Mouse (Mus musculus) forebrain, embryonic 15.5 days (tissue): ENCODE data around the gene Vwa8. TPM values are rescaled to one million over a fixed set of nuclear protein-coding genes. Genes with fewer than 3 reads are reported as not detected.

ENCODE experiments used
- ATAC-seq: fragments of 200-750 bp; cut with Nextera tagmentation; replicated peaks from 2 replicates; pipeline ENCODE4 v1.8.0; 2017; ENCODE audit warnings: mild to moderate bottlenecking, moderate TSS enrichment, moderate library complexity
- H3K27ac ChIP-seq: fragments of 300-500 bp; sonication (generic); replicated peaks from 2 replicates; pipeline ENCODE4 v1.5.1; 2015; ENCODE audit warnings: mild to moderate bottlenecking, inconsistent platforms
- H3K27me3 ChIP-seq: fragments of 300-500 bp; sonication (generic); 2 replicates; pipeline ENCODE4 v1.6.1; 2015; ENCODE audit warnings: inconsistent platforms
- H3K36me3 ChIP-seq: fragments of 300-500 bp; sonication (generic); 2 replicates; pipeline ENCODE4 v1.6.1; 2015; ENCODE audit warnings: mild to moderate bottlenecking, inconsistent platforms
- H3K4me1 ChIP-seq: fragments of 300-500 bp; sonication (generic); 2 replicates; pipeline ENCODE4 v1.6.1; 2015; ENCODE audit warnings: inconsistent platforms
- H3K4me2 ChIP-seq: fragments of 300-500 bp; sonication (generic); replicated peaks from 2 replicates; pipeline ENCODE4 v1.6.1; 2015; ENCODE audit warnings: mild to moderate bottlenecking, inconsistent platforms
- H3K4me3 ChIP-seq: fragments of 300-500 bp; sonication (generic); 2 replicates; pipeline ENCODE4 v1.5.1; 2015; ENCODE audit warnings: mild to moderate bottlenecking, inconsistent platforms
- H3K9ac ChIP-seq: fragments of 300-500 bp; sonication (generic); replicated peaks from 2 replicates; pipeline ENCODE4 v1.6.1; 2015; ENCODE audit warnings: mild to moderate bottlenecking, inconsistent platforms
- H3K9me3 ChIP-seq: fragments of 300-500 bp; sonication (generic); 2 replicates; pipeline ENCODE4 v1.6.1; 2016; ENCODE audit warnings: inconsistent platforms
- WGBS: fragments of 180-500 bp; shearing (Covaris S2); methylation state at CpG from one replicate; pipeline ENCODE4 v1.1.7; 2015; ENCODE audit warnings: mixed read lengths; 5-methylcytosine and 5-hydroxymethylcytosine counted together
- polyA plus RNA-seq: library from polyadenylated mRNA; unstranded; fragments of >200 nt; fragmentation: Nextera tagmentation; extraction: Ambion mirVana; gene quantifications from 2 replicates; pipeline ENCODE4 v1.2.1, GENCODE M21; 2015

The Vwa8 gene
- polyA plus RNA-seq, 1 experiment from 2014 or later = 5.1 TPM

DNA sequence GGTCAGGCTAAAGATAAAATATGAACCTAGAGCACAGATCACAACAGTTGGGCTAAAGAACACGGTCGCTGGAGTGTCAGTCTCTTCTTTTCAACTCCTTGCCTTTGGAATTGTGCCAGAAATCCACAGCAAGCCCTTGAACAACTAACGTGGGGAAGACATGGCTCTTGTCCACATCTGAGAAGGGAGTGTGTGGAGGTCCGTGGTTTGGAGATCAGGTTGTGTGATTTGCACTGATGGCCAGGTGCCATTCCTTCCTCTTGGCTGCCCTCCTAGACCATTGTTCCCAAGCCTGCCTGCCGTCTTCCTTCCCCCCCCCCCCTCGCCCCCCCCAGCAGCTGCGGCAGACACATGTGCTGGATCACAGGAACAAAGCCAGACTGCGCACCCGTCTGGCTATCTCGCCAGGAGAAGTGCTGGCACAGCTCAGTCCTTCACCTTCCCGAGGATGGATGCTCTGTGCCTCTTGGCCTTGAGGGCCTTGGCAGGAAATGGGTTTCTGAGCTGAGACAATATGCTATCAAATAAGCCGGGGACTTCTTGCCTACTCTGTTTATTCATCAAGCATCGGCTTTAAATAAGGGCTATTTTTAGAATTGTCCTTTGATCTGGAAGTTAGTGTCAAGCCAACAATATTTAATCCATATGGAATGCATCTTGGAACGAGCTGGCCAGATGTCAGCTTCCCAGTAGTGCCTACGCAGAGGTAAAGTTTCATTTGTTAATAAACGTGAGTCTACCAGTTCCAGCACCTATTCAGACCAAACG lies 308.8 kb downstream of the Vwa8 start:
- peak; percentile 38; the same call in 1 of the 2 replicates for ATAC-seq

DNA sequence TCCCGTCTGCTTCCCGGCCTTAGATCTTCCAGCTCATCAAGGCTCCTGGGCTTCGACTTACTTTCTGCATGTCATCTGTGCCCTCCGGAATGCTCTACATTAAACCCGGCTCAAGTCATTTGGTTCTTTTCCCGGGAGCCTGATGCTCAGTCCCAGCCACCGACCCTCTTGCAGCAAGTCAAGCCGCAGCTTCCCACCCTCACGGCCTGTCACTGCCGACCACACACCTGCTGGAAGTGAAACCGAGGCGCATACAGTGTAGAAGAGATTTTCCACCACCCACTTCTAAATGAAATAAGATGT lies 309.3 kb downstream of the Vwa8 start:
- Histone ChIP-seq H3K9me3 (no peaks in the 10 kb centered on the region), H3K4me2 (no peak overlapping the region), H3K4me3 (no peak overlapping the region), H3K4me1 (peaks cover 35% of the 10 kb centered on the region), H3K27me3 (no peaks in the 10 kb centered on the region), H3K9ac (no peak overlapping the region), H3K36me3 (no peaks in the 10 kb centered on the region), H3K27ac (peak overlapping the region; percentile 70)
- no peak for ATAC-seq
- WGBS = 81% methylated on average over 12 of the region's 12 CpGs

More for the DNA sequence above, 308.8 kb downstream of the Vwa8 start:
- no peaks in the 10 kb centered on the region for H3K27me3 ChIP-seq
- H3K4me1 ChIP-seq = peaks cover 35% of the 10 kb centered on the region
- H3K9ac ChIP-seq = no peak overlapping the region
- WGBS = 33% methylated on average over 15 of the region's 17 CpGs
- no peak overlapping the region for H3K4me2 ChIP-seq
- H3K9me3 ChIP-seq = no peaks in the 10 kb centered on the region
- no peak overlapping the region for H3K4me3 ChIP-seq
- H3K36me3 ChIP-seq = no peaks in the 10 kb centered on the region
- H3K27ac ChIP-seq = peak overlapping the region; percentile 70

DNA sequence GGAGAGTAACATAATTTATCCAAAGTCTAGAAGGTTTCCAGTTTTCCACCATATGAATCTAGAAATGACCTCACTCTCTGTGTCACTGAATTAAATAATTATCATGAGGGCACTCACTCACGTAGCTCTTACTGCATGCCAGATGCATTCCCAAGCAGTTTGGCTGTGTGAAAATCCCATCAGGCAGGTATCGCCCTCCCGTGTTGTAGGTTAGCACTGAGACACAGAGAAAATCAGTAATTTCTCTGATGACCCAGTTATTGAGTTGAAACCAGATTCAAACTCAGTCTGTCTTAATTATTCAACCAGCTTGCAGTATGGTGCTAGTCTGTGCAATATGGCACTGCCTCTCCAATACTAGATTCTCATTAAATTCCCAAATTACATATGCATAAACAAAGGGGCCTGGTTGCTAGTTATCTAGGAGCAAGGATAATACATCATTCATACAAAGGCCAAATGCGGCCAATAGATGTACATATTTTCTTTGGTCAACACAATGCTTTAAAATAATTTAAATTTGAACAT lies 309.9 kb downstream of the Vwa8 start:
- peak; percentile 55 for ATAC-seq
- Histone ChIP-seq H3K27me3 (no peaks in the 10 kb centered on the region), H3K9ac (no peak overlapping the region), H3K4me2 (no peak overlapping the region), H3K36me3 (no peaks in the 10 kb centered on the region), H3K4me1 (peaks cover 35% of the 10 kb centered on the region), H3K4me3 (no peak overlapping the region), H3K27ac (peak overlapping the region; percentile 70), H3K9me3 (no peaks in the 10 kb centered on the region)
- 68% methylated on average over 4 of the region's 4 CpGs for WGBS

DNA sequence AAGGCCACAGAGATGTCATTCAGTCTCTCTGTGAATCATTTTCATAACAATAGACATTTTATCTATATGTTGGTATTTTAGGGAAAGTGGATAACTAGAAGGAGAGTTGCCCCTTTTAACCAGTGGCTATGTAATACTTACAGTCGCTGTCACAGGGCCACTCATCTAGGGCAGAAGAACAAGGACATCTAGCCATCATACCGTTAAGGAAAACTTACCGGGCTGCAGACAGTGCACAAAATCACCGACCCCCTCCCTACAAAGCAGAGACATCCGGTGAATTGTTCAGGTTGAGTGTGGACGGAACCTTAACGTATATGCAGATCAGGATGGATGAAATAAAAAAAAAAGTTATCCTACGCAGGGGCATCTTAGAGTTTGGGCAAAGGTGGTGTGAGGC lies 310.6 kb downstream of the Vwa8 start:
- WGBS = 88% methylated on average over 8 of the region's 8 CpGs

DNA sequence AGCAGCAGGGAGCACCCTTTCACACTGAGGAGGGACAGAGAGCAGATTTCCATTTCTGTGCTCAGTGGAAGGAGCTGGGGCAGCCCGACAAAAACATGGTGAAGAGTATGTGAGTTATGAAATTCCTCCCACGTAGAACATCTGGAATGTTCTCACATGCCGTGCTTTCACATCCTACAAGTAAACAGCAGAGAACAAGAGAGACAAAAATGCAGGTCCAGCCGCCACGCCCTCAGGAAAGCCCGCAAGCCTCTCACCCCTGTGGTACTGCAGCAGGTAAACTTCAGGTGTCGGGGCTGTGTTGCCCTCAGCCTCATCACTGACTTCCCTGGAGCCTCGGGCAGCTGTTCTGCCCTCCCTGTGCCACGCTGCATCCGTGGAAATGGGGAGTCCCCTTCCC lies 311.6 kb downstream of the Vwa8 start:
- no peak overlapping the region for H3K9ac ChIP-seq
- no peak overlapping the region for H3K27ac ChIP-seq
- H3K4me2 ChIP-seq = no peak overlapping the region
- H3K36me3 ChIP-seq = no peaks in the 10 kb centered on the region
- H3K4me3 ChIP-seq = no peak overlapping the region
- ATAC-seq = no peak
- 85% methylated on average over 10 of the region's 10 CpGs for WGBS
- H3K9me3 ChIP-seq = no peaks in the 10 kb centered on the region
- peaks cover 25% of the 10 kb centered on the region for H3K4me1 ChIP-seq
- no peaks in the 10 kb centered on the region for H3K27me3 ChIP-seq

More for the DNA sequence above, 310.6 kb downstream of the Vwa8 start:
- H3K9me3 ChIP-seq = no peaks in the 10 kb centered on the region
- H3K27ac ChIP-seq = no peak overlapping the region
- ATAC-seq = no peak
- no peaks in the 10 kb centered on the region for H3K36me3 ChIP-seq
- no peak overlapping the region for H3K4me3 ChIP-seq
- no peak overlapping the region for H3K4me2 ChIP-seq
- H3K4me1 ChIP-seq = peaks cover 34% of the 10 kb centered on the region
- no peak overlapping the region for H3K9ac ChIP-seq
- H3K27me3 ChIP-seq = no peaks in the 10 kb centered on the region

DNA sequence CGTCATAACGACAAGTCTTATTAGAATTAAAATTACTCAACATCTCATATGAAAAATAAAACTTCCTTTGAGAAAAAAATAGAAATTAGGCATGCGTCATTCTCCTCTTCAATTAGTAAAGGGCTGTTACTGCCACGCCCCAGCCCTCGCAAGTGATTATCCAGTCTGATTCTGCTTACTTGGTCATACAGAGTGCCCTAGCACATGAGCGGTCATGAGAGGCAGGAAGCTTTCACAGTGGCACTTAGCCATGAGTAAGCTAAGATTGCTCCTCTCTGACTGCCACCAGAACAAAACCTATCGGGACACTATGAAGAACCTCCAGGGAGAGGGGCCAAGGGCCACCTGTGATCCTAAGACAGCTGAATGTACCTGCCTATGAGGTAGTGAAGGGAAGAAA lies 312.1 kb downstream of the Vwa8 start:
- Histone ChIP-seq H3K27ac (no peak overlapping the region), H3K4me2 (no peak overlapping the region), H3K9me3 (no peaks in the 10 kb centered on the region), H3K4me3 (no peak overlapping the region), H3K4me1 (peaks cover 25% of the 10 kb centered on the region), H3K27me3 (no peaks in the 10 kb centered on the region), H3K36me3 (no peaks in the 10 kb centered on the region), H3K9ac (no peak overlapping the region)
- no peak for ATAC-seq
- 88% methylated on average over 7 of the region's 7 CpGs for WGBS

DNA sequence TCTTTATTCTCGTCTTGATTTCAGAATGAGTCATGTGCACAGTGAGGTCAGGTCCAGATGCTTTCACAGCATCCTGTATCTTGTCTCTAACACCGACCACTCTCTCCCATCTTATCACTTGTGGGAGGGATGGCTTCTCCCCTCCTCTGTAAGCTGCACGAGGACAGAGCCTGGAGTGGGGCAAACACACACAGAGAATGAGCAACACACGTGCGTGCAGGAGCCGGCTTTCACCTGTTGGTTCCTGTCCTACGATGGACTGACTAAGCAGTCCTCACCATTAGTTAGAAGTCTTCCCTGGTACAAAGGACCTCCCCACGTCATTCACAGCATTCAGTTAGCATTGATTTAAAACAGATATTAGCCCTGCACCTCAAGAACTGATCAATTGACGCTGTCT lies 312.9 kb downstream of the Vwa8 start:
- Histone ChIP-seq H3K27ac (no peak overlapping the region), H3K4me1 (peaks cover 25% of the 10 kb centered on the region), H3K9me3 (no peaks in the 10 kb centered on the region), H3K4me2 (no peak overlapping the region), H3K4me3 (no peak overlapping the region), H3K36me3 (no peaks in the 10 kb centered on the region), H3K9ac (no peak overlapping the region), H3K27me3 (no peaks in the 10 kb centered on the region)
- 88% methylated on average over 9 of the region's 9 CpGs for WGBS
- no peak for ATAC-seq

DNA sequence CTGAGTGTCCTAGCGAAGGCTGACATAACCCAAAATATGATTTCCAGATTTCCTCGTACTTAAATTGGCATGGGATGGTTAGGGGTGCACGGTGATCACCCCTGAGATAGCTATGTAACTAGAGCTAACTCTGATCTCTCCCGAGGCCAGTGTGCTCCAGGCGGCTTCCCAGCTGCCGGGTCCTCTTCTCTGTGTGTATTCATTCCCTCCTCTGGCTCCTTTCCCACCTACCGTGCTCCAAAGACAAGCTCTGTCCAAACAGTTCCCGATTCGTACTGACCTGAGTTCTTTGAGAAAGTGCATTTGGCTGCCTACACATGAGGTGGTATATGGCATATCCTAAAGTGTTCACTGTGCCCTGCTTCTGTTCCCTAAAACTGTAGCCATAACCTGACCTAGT lies 313.8 kb downstream of the Vwa8 start:
- Histone ChIP-seq H3K9ac (no peak overlapping the region), H3K36me3 (no peaks in the 10 kb centered on the region), H3K27ac (no peak overlapping the region), H3K27me3 (no peaks in the 10 kb centered on the region), H3K4me1 (peaks cover 16% of the 10 kb centered on the region), H3K9me3 (no peaks in the 10 kb centered on the region), H3K4me2 (no peak overlapping the region), H3K4me3 (no peak overlapping the region)
- no peak for ATAC-seq
- WGBS = 48% methylated on average over 9 of the region's 9 CpGs

DNA sequence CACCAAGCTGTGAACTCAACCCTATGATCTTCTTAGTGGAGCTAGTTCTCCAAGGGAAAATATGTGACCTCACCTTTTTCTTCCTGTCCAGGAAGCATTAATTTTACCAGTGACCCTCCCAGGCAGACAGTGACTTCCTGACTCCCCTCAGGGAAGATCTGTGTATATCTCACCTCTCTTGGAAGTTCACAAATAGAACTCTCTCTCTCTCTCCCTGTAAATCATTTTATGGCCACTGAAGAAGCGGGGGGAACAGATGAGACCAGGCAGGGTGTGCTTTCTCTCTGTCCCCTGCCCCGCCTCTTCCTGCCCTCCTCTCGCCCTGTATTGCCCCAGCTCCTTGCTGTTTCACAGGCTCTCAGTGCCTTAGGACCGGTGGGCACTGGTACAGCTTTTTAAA lies 315.5 kb downstream of the Vwa8 start:
- no peaks in the 10 kb centered on the region for H3K9me3 ChIP-seq
- no peak for ATAC-seq
- H3K9ac ChIP-seq = no peak overlapping the region
- no peaks in the 10 kb centered on the region for H3K36me3 ChIP-seq
- no peaks in the 10 kb centered on the region for H3K4me1 ChIP-seq
- no peak overlapping the region for H3K4me2 ChIP-seq
- 97% methylated on average over 4 of the region's 4 CpGs for WGBS
- H3K27me3 ChIP-seq = no peaks in the 10 kb centered on the region
- H3K4me3 ChIP-seq = no peak overlapping the region
- H3K27ac ChIP-seq = no peak overlapping the region

DNA sequence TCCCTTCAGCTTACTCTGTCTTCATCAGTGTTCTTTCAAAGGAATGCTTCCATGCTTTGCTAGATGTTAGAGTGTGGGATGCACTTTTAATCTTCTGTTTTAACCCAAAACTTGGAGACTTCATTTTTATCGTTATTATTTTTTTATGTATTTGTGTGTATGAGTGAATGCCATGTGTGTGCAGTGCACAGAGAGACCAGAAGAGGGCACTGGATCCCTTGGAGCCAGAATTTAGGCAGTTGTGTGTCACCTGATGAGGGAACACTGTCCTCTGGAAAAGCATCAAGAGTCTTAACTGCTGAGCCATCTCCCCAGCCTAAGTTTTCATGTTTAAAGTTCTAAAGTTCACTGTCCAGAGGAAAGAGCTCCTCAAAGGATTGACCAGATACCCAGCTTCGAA lies 316.1 kb downstream of the Vwa8 start:
- Histone ChIP-seq H3K4me2 (no peak overlapping the region), H3K9ac (no peak overlapping the region), H3K4me1 (no peaks in the 10 kb centered on the region), H3K9me3 (no peaks in the 10 kb centered on the region), H3K36me3 (no peaks in the 10 kb centered on the region), H3K27me3 (no peaks in the 10 kb centered on the region), H3K27ac (no peak overlapping the region), H3K4me3 (no peak overlapping the region)
- ATAC-seq = no peak
- 93% methylated on average over 2 of the region's 2 CpGs for WGBS

DNA sequence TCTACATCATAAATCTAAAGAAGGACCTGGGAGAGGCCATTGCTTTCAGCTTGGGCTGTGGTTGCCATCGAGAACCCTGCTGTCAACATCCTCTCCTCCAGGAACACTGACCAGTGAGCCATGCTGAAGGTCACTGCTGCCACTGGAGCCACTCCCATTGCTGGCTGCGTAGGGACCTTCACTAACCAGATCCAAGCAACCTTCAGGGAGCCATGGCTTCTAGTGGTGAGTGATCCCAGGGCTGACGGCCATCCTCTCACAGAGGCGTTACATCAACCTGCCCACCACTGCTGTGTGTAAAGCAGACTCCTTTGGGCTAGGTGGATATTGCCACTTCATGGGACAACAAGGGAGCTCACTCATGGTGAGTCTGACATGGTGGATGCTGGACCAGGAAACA lies 325.7 kb downstream of the Vwa8 start:
- no peak for ATAC-seq
- no peaks in the 10 kb centered on the region for H3K9me3 ChIP-seq

DNA sequence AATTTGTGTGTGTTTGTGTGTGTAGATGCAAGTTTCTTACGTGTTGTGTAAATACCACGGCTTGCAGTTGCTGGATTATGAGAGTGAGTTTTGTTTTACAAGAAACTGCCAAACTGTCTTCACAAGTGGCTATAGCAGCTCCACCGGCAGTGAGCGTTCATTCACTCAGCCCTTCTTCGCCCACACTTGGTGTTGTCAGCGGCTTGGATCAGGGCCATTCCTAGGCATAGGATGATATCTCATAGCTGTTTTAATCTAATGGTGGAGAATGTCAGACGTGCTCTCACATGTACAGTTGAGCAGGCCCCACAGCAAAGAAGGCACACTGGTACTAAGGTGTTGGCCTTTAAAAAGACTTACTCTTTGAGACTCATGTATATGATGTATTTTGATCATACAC lies 328.9 kb downstream of the Vwa8 start:
- H3K36me3 ChIP-seq = no peaks in the 10 kb centered on the region
- H3K4me3 ChIP-seq = no peak overlapping the region
- WGBS = 74% methylated on average over 7 of the region's 7 CpGs
- H3K4me2 ChIP-seq = no peak overlapping the region
- H3K27ac ChIP-seq = no peak overlapping the region
- no peak overlapping the region for H3K9ac ChIP-seq
- H3K27me3 ChIP-seq = no peaks in the 10 kb centered on the region
- no peak for ATAC-seq
- H3K4me1 ChIP-seq = peaks cover 4% of the 10 kb centered on the region; the same call in 1 of the 2 replicates
- H3K9me3 ChIP-seq = no peaks in the 10 kb centered on the region

More for the DNA sequence above, 325.7 kb downstream of the Vwa8 start:
- no peak overlapping the region for H3K4me3 ChIP-seq
- H3K4me2 ChIP-seq = no peak overlapping the region
- H3K36me3 ChIP-seq = no peaks in the 10 kb centered on the region
- no peak overlapping the region for H3K27ac ChIP-seq
- no peaks in the 10 kb centered on the region for H3K27me3 ChIP-seq
- H3K4me1 ChIP-seq = no peaks in the 10 kb centered on the region
- 97% methylated on average over 4 of the region's 4 CpGs for WGBS
- H3K9ac ChIP-seq = no peak overlapping the region

DNA sequence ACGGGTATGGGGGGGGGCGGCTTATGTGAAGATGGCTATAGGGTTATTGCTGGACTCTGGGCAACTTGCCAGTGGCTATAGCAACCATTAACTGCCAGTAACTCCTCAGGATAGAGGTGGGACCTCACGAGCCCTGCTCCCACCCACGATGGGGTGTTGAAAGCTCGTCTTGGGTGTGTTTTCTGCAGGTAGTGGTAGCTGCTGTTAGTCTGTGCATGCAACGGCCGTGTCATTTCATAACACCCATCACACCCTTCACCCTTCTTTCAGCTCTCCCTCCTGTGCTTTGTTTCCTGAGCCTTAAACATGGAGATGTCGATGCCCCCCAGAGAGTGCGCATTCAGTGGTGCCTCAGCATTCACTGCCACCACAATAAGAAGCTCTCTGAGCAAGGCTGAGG lies 329.4 kb downstream of the Vwa8 start:
- Histone ChIP-seq H3K9ac (no peak overlapping the region), H3K9me3 (no peaks in the 10 kb centered on the region), H3K4me1 (peaks cover 4% of the 10 kb centered on the region; the same call in 1 of the 2 replicates), H3K4me2 (no peak overlapping the region), H3K27ac (no peak overlapping the region), H3K27me3 (no peaks in the 10 kb centered on the region), H3K4me3 (no peak overlapping the region), H3K36me3 (no peaks in the 10 kb centered on the region)
- no peak for ATAC-seq
- WGBS = 82% methylated on average over 9 of the region's 9 CpGs
